Mouse (Mus musculus): ENCODE measurements around the gene Cemip.

- no peak for TF ChIP-seq EP300 (IDR thresholded peaks at IDR 0.05; ENCODE audit: low read depth)
- TF ChIP-seq CTCF (IDR thresholded peaks at IDR 0.05; ENCODE audit: low read depth): no peak
Measured at GRCm38 (mm10) chr7:83949662-83950061, 136.6 kb downstream of the Cemip start.
